Mouse (Mus musculus): ENCODE results near the gene Itga6. TPM values are rescaled to one million over a fixed set of nuclear protein-coding genes. Genes with fewer than 3 reads are reported as not detected.

The Itga6 gene
- total and polyA plus RNA-seq, 2 experiments, result 2.4 to 5.1 TPM

DNA sequence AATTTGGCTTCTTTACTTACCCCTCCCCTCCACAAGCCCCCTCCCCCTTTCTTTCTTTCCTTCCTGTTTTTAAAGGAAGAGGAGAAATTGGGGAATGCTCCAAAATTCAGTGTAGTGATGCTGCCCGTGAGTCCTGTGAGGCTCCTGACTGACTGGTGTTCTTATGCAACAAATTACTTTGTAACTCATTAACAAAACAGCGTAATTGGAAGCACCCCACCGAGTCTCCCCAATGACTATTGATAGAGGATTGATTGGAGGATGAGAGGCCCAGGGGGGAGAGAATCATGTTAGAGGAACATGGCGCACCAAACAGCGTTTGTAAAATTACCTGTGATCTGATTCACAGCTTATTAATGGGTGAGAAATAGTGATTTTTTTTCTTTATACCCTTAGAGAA lies 109.7 kb downstream of the Itga6 start:
- Histone ChIP-seq H3K4me3 (ENCODE audit: insufficient read depth, low read depth, low read length) (no peak overlapping the region), H3K36me3 (ENCODE audit: control insufficient read depth, insufficient read depth, low read length) (no peaks in the 10 kb centered on the region), H3K4me1 (ENCODE audit: control insufficient read depth, insufficient read depth, low read length) (no peaks in the 10 kb centered on the region), H3K79me2 (ENCODE audit: control insufficient read depth, insufficient read depth, low read length) (no peaks in the 10 kb centered on the region), H3K27ac (replicated peaks; ENCODE audit: insufficient read depth, low read depth, low read length) (no peak overlapping the region), H3K27me3 (ENCODE audit: control insufficient read depth, insufficient read depth, low read length) (no peaks in the 10 kb centered on the region), H3K9ac (ENCODE audit: low read depth, low read length) (no peak overlapping the region)
- DNase-seq (ENCODE audit: extremely low read depth, low read depth, low spot score), result no peak
- WGBS, result 51% methylated on average over 5 of the region's 5 CpGs
- no peak for TF ChIP-seq CTCF (IDR thresholded peaks at IDR 0.05; ENCODE audit: low read depth, low read length)
- TF ChIP-seq POLR2A (IDR thresholded peaks at IDR 0.05; ENCODE audit: extremely low read depth, insufficient read depth, low read length), result no peak

DNA sequence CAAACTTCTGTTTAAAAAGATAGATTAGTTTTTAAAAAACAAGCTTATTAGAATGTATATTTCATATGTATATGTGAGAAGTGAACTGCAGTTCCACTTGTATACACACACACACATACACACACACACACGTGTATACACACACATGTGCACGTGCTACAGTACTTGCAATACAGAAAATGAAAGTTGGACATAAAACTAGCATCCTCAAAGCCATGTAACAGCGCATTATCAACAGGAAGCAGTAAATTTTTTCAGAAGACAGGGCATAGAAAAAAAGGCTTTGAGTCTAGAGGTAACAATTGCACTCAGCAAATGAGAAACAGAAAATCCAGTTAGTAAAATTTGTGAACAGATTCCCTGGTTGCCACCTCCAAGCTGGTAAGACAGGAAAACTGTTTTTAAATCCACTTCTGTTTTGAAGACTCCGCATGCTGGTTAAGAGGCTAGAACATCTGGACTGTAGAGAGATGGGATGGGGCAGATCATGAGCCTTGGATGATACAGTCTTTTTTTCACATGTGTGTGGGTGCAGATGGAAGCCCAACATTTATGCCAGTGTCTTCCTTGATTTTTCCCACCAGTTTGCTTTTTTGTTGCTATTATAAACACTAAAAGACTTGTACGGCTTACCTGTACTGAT lies 118.2 kb downstream of the Itga6 start:
- TF ChIP-seq POLR2A (IDR thresholded peaks at IDR 0.05; ENCODE audit: extremely low read depth, insufficient read depth, low read length) (no peak), CTCF (IDR thresholded peaks at IDR 0.05; ENCODE audit: low read depth, low read length) (no peak)
- 80% methylated on average over 5 of the region's 5 CpGs for WGBS
- Histone ChIP-seq H3K36me3 (ENCODE audit: control insufficient read depth, insufficient read depth, low read length) (no peaks in the 10 kb centered on the region), H3K27ac (replicated peaks; ENCODE audit: insufficient read depth, low read depth, low read length) (no peak overlapping the region; the same call in 1 of the 2 replicates), H3K4me3 (ENCODE audit: insufficient read depth, low read depth, low read length) (no peak overlapping the region), H3K9ac (ENCODE audit: low read depth, low read length) (no peak overlapping the region), H3K79me2 (ENCODE audit: control insufficient read depth, insufficient read depth, low read length) (no peaks in the 10 kb centered on the region), H3K4me1 (ENCODE audit: control insufficient read depth, insufficient read depth, low read length) (no peaks in the 10 kb centered on the region), H3K27me3 (ENCODE audit: control insufficient read depth, insufficient read depth, low read length) (no peaks in the 10 kb centered on the region)
- DNase-seq (ENCODE audit: extremely low read depth, low read depth, low spot score), result no peak

DNA sequence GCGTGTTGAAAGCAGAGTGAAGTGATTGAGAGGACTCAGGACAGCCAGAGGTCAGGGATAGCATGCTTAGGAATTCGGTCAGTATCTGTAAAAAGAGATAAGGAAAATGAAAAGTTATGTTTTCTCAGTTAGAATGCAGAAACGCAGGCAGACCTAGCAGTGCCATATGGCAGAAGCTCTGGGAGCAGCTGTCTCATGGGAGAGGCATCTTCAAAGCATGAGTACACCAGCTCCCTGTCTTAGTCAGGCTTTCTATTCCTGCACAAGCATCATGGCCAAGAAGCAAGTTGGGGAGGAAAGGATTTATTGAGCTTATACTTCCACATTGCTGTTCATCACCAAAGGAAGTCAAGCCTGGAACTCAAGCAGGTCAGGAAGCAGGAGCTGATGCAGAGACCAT lies 119.6 kb downstream of the Itga6 start:
- no peaks in the 10 kb centered on the region for H3K27me3 ChIP-seq (ENCODE audit: control insufficient read depth, insufficient read depth, low read length)
- 60% methylated on average over 3 of the region's 3 CpGs for WGBS
- DNase-seq (ENCODE audit: extremely low read depth, low read depth, low spot score), result no peak
- no peak overlapping the region for H3K27ac ChIP-seq (replicated peaks; ENCODE audit: insufficient read depth, low read depth, low read length)
- no peak for TF ChIP-seq POLR2A (IDR thresholded peaks at IDR 0.05; ENCODE audit: extremely low read depth, insufficient read depth, low read length)
- TF ChIP-seq CTCF (IDR thresholded peaks at IDR 0.05; ENCODE audit: low read depth, low read length), result no peak
- H3K9ac ChIP-seq (ENCODE audit: low read depth, low read length), result no peak overlapping the region
- no peak overlapping the region for H3K4me3 ChIP-seq (ENCODE audit: insufficient read depth, low read depth, low read length)
- H3K79me2 ChIP-seq (ENCODE audit: control insufficient read depth, insufficient read depth, low read length), result no peaks in the 10 kb centered on the region
- no peaks in the 10 kb centered on the region for H3K36me3 ChIP-seq (ENCODE audit: control insufficient read depth, insufficient read depth, low read length)
- H3K4me1 ChIP-seq (ENCODE audit: control insufficient read depth, insufficient read depth, low read length), result no peaks in the 10 kb centered on the region

DNA sequence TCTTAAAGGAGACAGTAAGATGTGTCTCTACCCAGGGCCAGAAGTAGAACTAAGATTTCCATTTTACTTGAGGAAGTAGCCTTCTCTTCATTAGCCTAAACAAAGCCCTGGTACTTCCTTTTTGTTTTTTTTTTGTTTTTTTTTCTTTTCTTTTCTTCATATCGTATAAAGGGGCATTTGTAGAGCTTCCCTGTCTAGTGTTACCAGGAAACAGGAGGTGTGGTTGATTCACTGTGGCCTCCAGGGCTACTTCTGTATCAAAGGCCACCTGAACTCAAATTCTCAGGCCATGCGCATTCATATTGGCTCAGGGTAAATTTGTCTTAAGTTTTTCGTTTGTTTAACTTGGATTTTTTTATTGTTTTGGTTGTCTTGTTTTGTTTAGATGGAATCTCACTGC lies 120.5 kb downstream of the Itga6 start:
- H3K27ac ChIP-seq (replicated peaks; ENCODE audit: insufficient read depth, low read depth, low read length), result no peak overlapping the region
- WGBS, result 75% methylated on average over 3 of the region's 3 CpGs
- TF ChIP-seq CTCF (IDR thresholded peaks at IDR 0.05; ENCODE audit: low read depth, low read length), result no peak
- TF ChIP-seq POLR2A (IDR thresholded peaks at IDR 0.05; ENCODE audit: extremely low read depth, insufficient read depth, low read length), result no peak

DNA sequence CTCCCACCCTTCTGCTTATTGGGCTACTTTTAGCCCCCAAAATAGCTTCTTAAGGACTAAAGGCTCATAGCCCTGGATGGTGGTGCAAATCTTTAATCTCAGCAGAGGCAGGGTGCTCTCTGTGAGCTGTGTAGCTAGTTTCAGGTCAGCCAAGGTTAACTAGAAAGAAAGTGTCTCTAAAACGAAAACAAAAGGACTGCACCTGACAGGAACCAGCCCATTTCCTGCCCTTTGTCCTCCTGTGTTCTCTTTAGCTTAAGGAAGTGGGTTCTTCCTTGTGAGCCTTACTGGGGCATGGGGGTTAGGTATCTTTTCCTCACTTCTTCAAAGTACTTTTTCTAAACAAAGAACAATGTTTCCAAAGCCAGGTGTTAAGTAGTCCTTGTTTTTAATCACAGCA lies 121.1 kb downstream of the Itga6 start:
- TF ChIP-seq POLR2A (IDR thresholded peaks at IDR 0.05; ENCODE audit: extremely low read depth, insufficient read depth, low read length) (no peak), CTCF (IDR thresholded peaks at IDR 0.05; ENCODE audit: low read depth, low read length) (no peak)
- no peaks in the 10 kb centered on the region for H3K27me3 ChIP-seq (ENCODE audit: control insufficient read depth, insufficient read depth, low read length)
- H3K36me3 ChIP-seq (ENCODE audit: control insufficient read depth, insufficient read depth, low read length), result no peaks in the 10 kb centered on the region
- H3K79me2 ChIP-seq (ENCODE audit: control insufficient read depth, insufficient read depth, low read length), result no peaks in the 10 kb centered on the region
- 30% methylated on average over 1 of the region's 1 CpGs for WGBS
- H3K27ac ChIP-seq (replicated peaks; ENCODE audit: insufficient read depth, low read depth, low read length), result peak overlapping the region; percentile 4; the same call in 1 of the 2 replicates
- no peaks in the 10 kb centered on the region for H3K4me1 ChIP-seq (ENCODE audit: control insufficient read depth, insufficient read depth, low read length)
- peak; percentile 18 for DNase-seq (ENCODE audit: extremely low read depth, low read depth, low spot score)
- H3K9ac ChIP-seq (ENCODE audit: low read depth, low read length), result no peak overlapping the region
- no peak overlapping the region for H3K4me3 ChIP-seq (ENCODE audit: insufficient read depth, low read depth, low read length)

More for the DNA sequence above, 120.5 kb downstream of the Itga6 start:
- H3K4me1 ChIP-seq (ENCODE audit: control insufficient read depth, insufficient read depth, low read length), result no peaks in the 10 kb centered on the region
- H3K36me3 ChIP-seq (ENCODE audit: control insufficient read depth, insufficient read depth, low read length), result no peaks in the 10 kb centered on the region
- no peak for DNase-seq (ENCODE audit: extremely low read depth, low read depth, low spot score)
- no peak overlapping the region for H3K4me3 ChIP-seq (ENCODE audit: insufficient read depth, low read depth, low read length)
- H3K79me2 ChIP-seq (ENCODE audit: control insufficient read depth, insufficient read depth, low read length), result no peaks in the 10 kb centered on the region
- H3K27me3 ChIP-seq (ENCODE audit: control insufficient read depth, insufficient read depth, low read length), result no peaks in the 10 kb centered on the region
- H3K9ac ChIP-seq (ENCODE audit: low read depth, low read length), result no peak overlapping the region

DNA sequence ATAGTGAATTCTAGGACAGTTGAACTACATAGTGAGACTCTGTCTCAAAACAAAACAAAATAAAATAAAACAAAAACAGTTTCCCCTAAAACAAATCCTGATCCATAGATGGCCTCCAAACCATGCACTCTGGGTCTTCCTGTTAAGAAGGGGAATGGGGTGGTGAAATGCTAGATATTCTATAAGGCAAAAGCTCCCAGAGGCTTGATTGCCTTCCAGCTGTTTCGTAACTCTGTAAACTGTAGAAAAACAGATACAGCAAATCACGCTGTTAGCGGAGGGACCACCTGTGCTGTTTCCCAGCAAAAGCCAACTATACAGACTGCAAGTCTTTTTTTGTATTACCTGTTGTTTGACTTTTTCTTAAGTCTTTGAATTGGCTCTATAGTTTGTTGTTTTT lies 121.6 kb downstream of the Itga6 start:
- Histone ChIP-seq H3K9ac (ENCODE audit: low read depth, low read length) (no peak overlapping the region), H3K79me2 (ENCODE audit: control insufficient read depth, insufficient read depth, low read length) (no peaks in the 10 kb centered on the region), H3K4me3 (ENCODE audit: insufficient read depth, low read depth, low read length) (no peak overlapping the region), H3K27ac (replicated peaks; ENCODE audit: insufficient read depth, low read depth, low read length) (no peak overlapping the region; the same call in 1 of the 2 replicates), H3K36me3 (ENCODE audit: control insufficient read depth, insufficient read depth, low read length) (no peaks in the 10 kb centered on the region), H3K27me3 (ENCODE audit: control insufficient read depth, insufficient read depth, low read length) (no peaks in the 10 kb centered on the region), H3K4me1 (ENCODE audit: control insufficient read depth, insufficient read depth, low read length) (no peaks in the 10 kb centered on the region)
- no peak for TF ChIP-seq POLR2A (IDR thresholded peaks at IDR 0.05; ENCODE audit: extremely low read depth, insufficient read depth, low read length)
- no peak for TF ChIP-seq CTCF (IDR thresholded peaks at IDR 0.05; ENCODE audit: low read depth, low read length)
- WGBS, result 46% methylated on average over 3 of the region's 3 CpGs
- DNase-seq (ENCODE audit: extremely low read depth, low read depth, low spot score), result no peak
